Mouse (Mus musculus): Measurements from ENCODE around the gene Mpdu1. TPM values are rescaled to one million over a fixed set of nuclear protein-coding genes. Genes with fewer than 3 reads are reported as not detected.

Mpdu1 gene
- polyA plus RNA-seq, 1 experiment from 2014 or later, result 108 TPM

- 86% methylated on average over 2 of the region's 2 CpGs for WGBS
- Histone ChIP-seq H3K9me3 (no peaks in the 10 kb centered on the region), H3K27ac (replicated peaks) (no peak overlapping the region), H3K27me3 (no peaks in the 10 kb centered on the region), H3K4me1 (replicated peaks) (peaks cover 32% of the 10 kb centered on the region), H3K9ac (no peak overlapping the region), H3K4me3 (no peak overlapping the region), H3K4me2 (no peak overlapping the region), H3K36me3 (peaks cover 5% of the 10 kb centered on the region)
- no peak for ATAC-seq (ENCODE audit: low FRiP score, low read depth)
Observed at GRCm38 (mm10) chr11:69606832-69607231, 55.6 kb downstream of the Mpdu1 start.

MicroRNAs within 50 kb of the gene (microRNA counts, 519-probe panel; counts per million panel counts)
- not detected for microRNA mmu-miR-1934
- microRNA mmu-miR-467f, result 2,550 counts per million, percentile 41 among the panel's probes with 10 or more counts

Small RNAs within 50 kb of the gene (microRNA-seq; reads per million reads assigned to microRNA genes)
- 2.2 reads per million, percentile 3 among the genes with 10 or more reads in this experiment for gene Mir1934
- gene Mir467f, result not detected

Other genes with a start within 250 kb of the Mpdu1 start
- 33.7 and 34.9 TPM in 2 replicates for gene Kdm6b, start 249.0 kb downstream of the Mpdu1 start, polyA plus RNA-seq (2015; fragmentation: Nextera tagmentation; extraction: Ambion mirVana)
- gene Dnah2, start 113.5 kb downstream of the Mpdu1 start, polyA plus RNA-seq (2015; fragmentation: Nextera tagmentation; extraction: Ambion mirVana), result 3.4 and 4.0 TPM in 2 replicates
- gene Efnb3, start 102.4 kb downstream of the Mpdu1 start, polyA plus RNA-seq (2015; fragmentation: Nextera tagmentation; extraction: Ambion mirVana), result 134 and 160 TPM in 2 replicates
- gene Wrap53, start 82.4 kb downstream of the Mpdu1 start, polyA plus RNA-seq (2015; fragmentation: Nextera tagmentation; extraction: Ambion mirVana), result 19.6 and 20.6 TPM in 2 replicates
- 61.1 and 64.2 TPM in 2 replicates for gene Trp53, start 82.3 kb downstream of the Mpdu1 start, polyA plus RNA-seq (2015; fragmentation: Nextera tagmentation; extraction: Ambion mirVana)
- gene Atp1b2, start 56.7 kb downstream of the Mpdu1 start, polyA plus RNA-seq (2015; fragmentation: Nextera tagmentation; extraction: Ambion mirVana), result 71.9 and 89.4 TPM in 2 replicates
- gene Shbg, start 44.7 kb downstream of the Mpdu1 start, polyA plus RNA-seq (2015; fragmentation: Nextera tagmentation; extraction: Ambion mirVana), result not detected in 2 replicates
- gene Sat2, start 40.6 kb downstream of the Mpdu1 start, polyA plus RNA-seq (2015; fragmentation: Nextera tagmentation; extraction: Ambion mirVana), result 22.5 and 23.9 TPM in 2 replicates
- 41.3 and 41.5 TPM in 2 replicates for gene Fxr2, start 29.7 kb downstream of the Mpdu1 start, polyA plus RNA-seq (2015; fragmentation: Nextera tagmentation; extraction: Ambion mirVana)
- not detected in 2 replicates for gene Sox15, start 7.3 kb downstream of the Mpdu1 start, polyA plus RNA-seq (2015; fragmentation: Nextera tagmentation; extraction: Ambion mirVana)
- gene Cd68, start 3.5 kb upstream of the Mpdu1 start, polyA plus RNA-seq (2015; fragmentation: Nextera tagmentation; extraction: Ambion mirVana), result 10.3 and 12.2 TPM in 2 replicates
- 476 and 491 TPM in 2 replicates for gene Eif4a1, start 9.8 kb upstream of the Mpdu1 start, polyA plus RNA-seq (2015; fragmentation: Nextera tagmentation; extraction: Ambion mirVana)
- gene Senp3, start 19.4 kb upstream of the Mpdu1 start, polyA plus RNA-seq (2015; fragmentation: Nextera tagmentation; extraction: Ambion mirVana), result 101 and 103 TPM in 2 replicates
- gene Tnfsf13, start 23.1 kb upstream of the Mpdu1 start, polyA plus RNA-seq (2015; fragmentation: Nextera tagmentation; extraction: Ambion mirVana), result 0.61 and 0.76 TPM in 2 replicates
- gene Tnfsf12, start 33.2 kb upstream of the Mpdu1 start, polyA plus RNA-seq (2015; fragmentation: Nextera tagmentation; extraction: Ambion mirVana), result 3.5 and 5.0 TPM in 2 replicates
- gene Tnfsfm13, start 33.5 kb upstream of the Mpdu1 start, polyA plus RNA-seq (2015; fragmentation: Nextera tagmentation; extraction: Ambion mirVana), result 1.2 and 1.9 TPM in 2 replicates
- 15.6 and 16.6 TPM in 2 replicates for gene Polr2a, start 96.0 kb upstream of the Mpdu1 start, polyA plus RNA-seq (2015; fragmentation: Nextera tagmentation; extraction: Ambion mirVana)
- 0.51 and 0.66 TPM in 2 replicates for gene Slc35g3, start 99.3 kb upstream of the Mpdu1 start, polyA plus RNA-seq (2015; fragmentation: Nextera tagmentation; extraction: Ambion mirVana)
- gene Zbtb4, start 103.3 kb upstream of the Mpdu1 start, polyA plus RNA-seq (2015; fragmentation: Nextera tagmentation; extraction: Ambion mirVana), result 5.2 and 5.3 TPM in 2 replicates
- 1.2 and 2.2 TPM in 2 replicates for gene Chrnb1, start 133.3 kb upstream of the Mpdu1 start, polyA plus RNA-seq (2015; fragmentation: Nextera tagmentation; extraction: Ambion mirVana)
- gene Fgf11, start 139.2 kb upstream of the Mpdu1 start, polyA plus RNA-seq (2015; fragmentation: Nextera tagmentation; extraction: Ambion mirVana), result 5.7 and 7.1 TPM in 2 replicates
- gene Tmem102, start 143.0 kb upstream of the Mpdu1 start, polyA plus RNA-seq (2015; fragmentation: Nextera tagmentation; extraction: Ambion mirVana), result 1.1 and 2.0 TPM in 2 replicates
- gene Gm39566, start 152.7 kb upstream of the Mpdu1 start, polyA plus RNA-seq (2015; fragmentation: Nextera tagmentation; extraction: Ambion mirVana), result not detected in 2 replicates
- gene Spem2, start 155.8 kb upstream of the Mpdu1 start, polyA plus RNA-seq (2015; fragmentation: Nextera tagmentation; extraction: Ambion mirVana), result not detected in 2 replicates
- 0.21 and 0.34 TPM in 2 replicates for gene Spem1, start 159.5 kb upstream of the Mpdu1 start, polyA plus RNA-seq (2015; fragmentation: Nextera tagmentation; extraction: Ambion mirVana)
- 20.9 and 21.0 TPM in 2 replicates for gene Nlgn2, start 175.1 kb upstream of the Mpdu1 start, polyA plus RNA-seq (2015; fragmentation: Nextera tagmentation; extraction: Ambion mirVana)
- 375 and 391 TPM in 2 replicates for gene Tmem256, start 175.9 kb upstream of the Mpdu1 start, polyA plus RNA-seq (2015; fragmentation: Nextera tagmentation; extraction: Ambion mirVana)
- 46.0 and 47.5 TPM in 2 replicates for gene Plscr3, start 183.7 kb upstream of the Mpdu1 start, polyA plus RNA-seq (2015; fragmentation: Nextera tagmentation; extraction: Ambion mirVana)
- 0.10 and 0.12 TPM in 2 replicates for gene Tnk1, start 196.1 kb upstream of the Mpdu1 start, polyA plus RNA-seq (2015; fragmentation: Nextera tagmentation; extraction: Ambion mirVana)
- gene Tmem95, start 215.4 kb upstream of the Mpdu1 start, polyA plus RNA-seq (2015; fragmentation: Nextera tagmentation; extraction: Ambion mirVana), result not detected in 2 replicates
- gene Kctd11, start 218.8 kb upstream of the Mpdu1 start, polyA plus RNA-seq (2015; fragmentation: Nextera tagmentation; extraction: Ambion mirVana), result 2.0 and 2.4 TPM in 2 replicates
- gene Acap1, start 232.9 kb upstream of the Mpdu1 start, polyA plus RNA-seq (2015; fragmentation: Nextera tagmentation; extraction: Ambion mirVana), result 0.52 and 0.58 TPM in 2 replicates
- 8.8 TPM in 2 replicates for gene 2810408A11Rik, start 238.3 kb upstream of the Mpdu1 start, polyA plus RNA-seq (2015; fragmentation: Nextera tagmentation; extraction: Ambion mirVana)
- 16.6 and 19.9 TPM in 2 replicates for gene Neurl4, start 238.4 kb upstream of the Mpdu1 start, polyA plus RNA-seq (2015; fragmentation: Nextera tagmentation; extraction: Ambion mirVana)